Mouse (Mus musculus) CH12F3 (cell line): ENCODE measurements around the gene Cldn10.
"Not testable (repeated sequence)": the region's sequence is repeated elsewhere in the genome, so short reads cannot be mapped to it uniquely, and the experiment has no call there.

Source experiments
- in situ Hi-C: fragments of 300-500 bp; cut with MboI; formaldehyde crosslinking; loops from 2 replicates; pipeline ENCODE4 v1.14.3; 2020; ENCODE audit warnings: low sequenced_read_pairs

Gene Cldn10

DNA sequence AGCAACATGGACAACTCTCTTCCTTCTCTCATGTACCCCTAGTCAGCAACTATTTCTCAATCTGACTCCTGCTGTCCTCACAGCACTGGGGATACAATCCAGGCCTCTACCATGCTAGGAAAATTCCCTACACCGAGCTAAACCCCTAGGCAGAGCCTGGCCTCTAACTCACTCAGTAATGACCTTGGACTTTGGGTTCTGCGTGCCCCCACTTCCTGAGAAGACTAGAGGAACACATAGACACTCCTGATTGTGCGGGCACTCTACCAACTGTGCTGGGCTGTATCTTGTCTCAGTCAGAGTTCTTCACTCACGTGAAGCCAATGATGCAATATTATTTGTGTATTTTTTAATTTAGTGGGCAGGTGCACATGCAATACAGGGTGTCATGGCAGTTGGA, 10.2 kb upstream of the Cldn10 start:
- in situ Hi-C loops, result no loop called here

DNA sequence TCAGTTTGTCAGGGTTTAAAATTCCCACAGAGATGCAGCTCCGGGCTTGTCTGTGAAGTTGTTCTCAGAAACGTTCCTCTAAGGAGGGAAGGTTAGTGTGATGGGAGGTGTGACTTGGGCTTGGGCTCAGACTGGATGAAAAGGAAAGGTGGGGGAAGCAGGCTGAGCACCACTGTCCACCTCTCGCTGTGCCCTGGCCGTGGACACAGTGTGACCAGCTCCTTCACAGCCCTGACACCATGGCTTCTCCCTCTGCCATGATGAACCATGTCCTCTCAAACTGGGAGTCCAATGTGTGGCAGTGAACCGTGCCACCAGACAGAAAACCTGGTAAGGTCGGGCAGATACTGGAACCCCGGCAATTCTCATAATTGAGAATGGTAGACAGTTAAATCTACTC, 6.1 kb upstream of the Cldn10 start:
- in situ Hi-C loops, result no loop called here

DNA sequence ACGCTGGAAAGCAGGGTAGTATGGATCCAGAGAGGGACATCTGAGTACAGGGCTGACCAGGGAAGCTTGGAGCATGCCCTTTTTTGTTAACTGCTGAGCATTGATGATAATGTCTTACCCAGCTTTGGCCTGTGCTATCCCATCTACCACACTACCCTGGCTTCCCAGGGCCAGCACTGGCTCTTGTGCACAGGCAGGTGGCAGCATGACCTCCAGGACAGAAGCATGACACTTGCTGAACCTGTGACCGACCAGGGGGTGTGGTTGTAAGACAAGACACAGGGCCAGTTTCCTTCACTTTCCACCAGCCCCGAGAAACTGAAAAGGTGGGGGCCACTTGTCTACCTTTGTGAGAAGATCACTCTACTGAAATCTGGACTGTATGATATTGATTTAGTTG, 5.5 kb upstream of the Cldn10 start:
- in situ Hi-C loops, result no loop called here

DNA sequence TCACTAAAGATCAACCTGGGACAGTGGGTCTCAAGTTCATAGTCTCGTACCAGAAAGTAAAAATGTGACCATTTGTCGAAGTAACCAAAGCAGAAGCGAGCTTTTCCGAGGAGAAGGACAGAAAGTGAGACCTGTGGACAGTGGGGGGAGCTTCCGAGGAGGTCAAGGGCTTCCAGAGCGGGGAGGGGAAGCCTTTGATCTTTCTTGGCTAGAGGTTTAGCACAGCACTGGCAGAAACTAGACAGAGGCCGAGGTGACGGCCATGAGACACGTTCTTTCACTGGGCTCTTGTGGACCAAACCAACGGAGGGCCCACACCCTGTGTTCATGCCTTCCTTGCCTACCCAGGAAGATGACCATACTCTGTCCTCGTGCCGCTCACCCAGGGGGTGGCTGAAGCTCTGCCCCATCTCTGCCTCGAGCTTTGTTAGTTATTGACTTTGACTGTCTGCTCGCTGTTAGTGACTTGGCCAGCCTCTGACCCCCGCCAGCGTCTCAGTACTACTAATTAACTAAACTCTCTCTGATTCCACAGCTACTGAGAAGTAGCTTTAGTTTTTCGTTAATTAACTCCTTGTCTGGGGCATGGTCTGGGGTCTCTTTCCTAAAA, 4.3 kb upstream of the Cldn10 start:
- in situ Hi-C loops, result no loop called here

DNA sequence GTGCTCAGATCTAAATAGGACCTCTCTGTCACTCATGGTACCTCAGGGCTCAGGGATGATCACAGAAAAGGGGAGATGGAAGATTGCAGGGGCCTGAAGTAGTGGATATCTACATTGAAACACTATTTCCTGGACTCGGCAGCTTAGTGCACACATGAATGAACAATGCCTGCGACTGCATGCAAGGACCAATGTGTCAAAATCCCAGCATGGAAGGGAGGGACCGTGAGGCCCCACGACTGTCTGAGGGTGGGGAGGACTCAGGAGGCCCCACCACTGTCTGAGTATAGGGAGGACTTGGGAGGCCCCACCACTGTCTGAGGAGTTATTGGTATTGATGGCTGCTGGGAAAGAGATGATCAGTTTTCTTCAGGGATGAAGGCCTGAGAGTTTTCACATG, 2.5 kb downstream of the Cldn10 start:
- in situ Hi-C loops, result no loop called here

DNA sequence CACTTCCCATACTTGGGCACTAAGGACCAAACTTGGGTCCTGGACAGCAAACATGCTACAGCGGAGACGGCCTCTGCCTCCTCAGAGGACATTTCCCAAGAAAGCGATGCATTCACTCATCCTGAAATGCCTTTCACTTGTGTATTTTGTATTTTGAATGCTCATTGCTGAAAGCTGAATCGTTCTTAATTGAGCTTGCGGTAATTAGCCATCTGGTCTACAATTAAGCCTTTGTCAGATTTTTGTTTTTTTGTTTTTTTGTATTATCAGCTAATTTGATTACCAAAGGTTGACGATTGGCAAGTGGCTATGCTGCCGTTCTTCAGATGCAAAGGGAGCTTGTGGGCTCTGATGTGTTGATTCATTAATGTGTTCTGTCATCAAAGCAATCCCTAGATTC, 5.2 kb downstream of the Cldn10 start:
- in situ Hi-C loops, result no loop called here

DNA sequence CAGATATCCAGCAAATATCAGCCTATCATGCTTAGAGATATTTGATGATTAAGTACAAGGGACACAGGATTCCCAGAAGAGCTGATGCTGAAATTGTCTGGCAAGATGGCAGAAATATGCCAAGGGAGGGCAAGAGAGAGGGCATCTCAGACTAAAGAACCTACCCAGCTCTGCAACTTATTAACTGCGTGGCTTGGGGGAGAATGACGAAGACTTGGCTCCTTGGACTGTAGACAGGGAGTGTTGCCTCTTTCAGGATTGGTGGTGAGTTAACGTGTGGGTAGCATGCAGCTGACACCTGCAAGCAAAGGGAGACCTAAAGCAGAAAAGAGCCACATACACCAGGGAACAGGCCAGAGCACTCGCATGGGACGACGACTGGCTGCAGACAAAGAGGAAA, 5.7 kb downstream of the Cldn10 start:
- in situ Hi-C loops, result no loop called here

DNA sequence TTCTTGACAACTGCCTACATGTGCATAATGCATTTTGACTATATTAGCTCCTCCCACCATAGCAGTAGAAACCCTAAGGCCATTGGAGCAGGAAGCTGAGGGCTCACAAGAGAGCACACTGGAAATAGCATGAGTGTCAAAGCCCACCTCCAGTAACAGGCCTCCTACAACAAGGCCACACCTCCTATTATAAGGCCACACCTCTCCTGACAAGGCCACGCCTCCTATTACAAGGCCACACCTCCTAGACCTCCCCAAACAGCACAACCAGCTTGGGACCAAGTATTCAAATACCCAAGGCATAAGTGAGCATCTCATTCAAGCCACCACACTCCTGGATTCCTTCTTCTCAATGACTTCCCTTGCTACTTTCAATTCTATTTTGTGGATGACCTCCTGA, 6.5 kb downstream of the Cldn10 start:
- in situ Hi-C loops, result no loop called here

DNA sequence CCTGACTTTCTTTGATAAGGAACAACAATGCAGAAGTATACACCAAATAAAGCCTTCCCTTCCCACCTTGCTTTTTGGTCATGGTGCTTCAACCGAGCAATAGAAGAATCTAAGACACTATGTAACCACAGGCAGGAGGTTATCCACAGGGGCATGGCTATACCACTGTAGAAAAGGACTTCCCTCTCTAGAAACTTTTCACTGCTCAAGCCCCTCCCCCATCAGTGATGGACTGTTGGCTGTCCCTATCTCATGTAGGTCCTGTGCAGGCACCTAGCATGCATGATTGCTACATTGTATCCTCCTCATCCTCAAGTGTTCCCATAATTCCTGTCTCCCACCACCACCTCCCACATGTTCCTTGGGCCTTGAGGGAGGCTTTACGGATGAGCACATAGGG, 7.2 kb downstream of the Cldn10 start:
- in situ Hi-C loops, result no loop called here

DNA sequence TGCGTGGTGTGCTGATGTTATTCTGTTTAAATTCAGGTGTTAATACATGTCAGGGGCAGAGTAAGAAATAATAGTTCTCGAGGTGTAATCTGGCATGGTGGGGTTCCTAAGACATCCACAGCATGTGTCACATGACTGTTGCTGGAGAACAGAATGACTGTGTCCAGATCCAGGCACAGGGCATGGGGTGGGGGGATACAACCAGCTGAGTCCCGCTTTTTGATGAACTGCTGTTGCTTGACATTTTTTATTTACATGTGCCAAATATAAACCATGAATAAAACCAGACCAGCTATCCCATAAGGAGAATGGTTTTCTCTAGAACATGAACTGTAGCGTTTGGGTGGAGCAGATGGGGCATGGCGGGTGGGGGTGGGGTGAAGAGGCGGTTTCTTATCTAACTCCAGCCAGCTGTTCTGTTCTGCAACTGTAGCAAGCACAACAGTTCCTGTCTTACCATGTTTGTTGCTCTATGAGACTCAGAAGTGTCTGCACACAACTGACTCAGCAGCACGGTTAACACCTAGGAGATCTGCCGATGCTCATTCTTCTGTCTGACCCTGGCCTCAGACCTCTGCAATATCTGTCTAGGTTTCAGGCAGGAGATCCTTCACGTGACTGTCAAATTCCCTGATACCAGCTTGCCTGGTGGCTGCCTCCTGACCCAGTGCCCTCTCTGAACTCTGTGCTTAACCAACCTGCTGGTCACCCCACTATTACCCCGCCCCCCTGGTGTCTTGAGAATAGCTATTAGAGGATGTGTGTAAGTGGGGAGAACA, 8.4 kb downstream of the Cldn10 start:
- in situ Hi-C loops, result no loop called here

DNA sequence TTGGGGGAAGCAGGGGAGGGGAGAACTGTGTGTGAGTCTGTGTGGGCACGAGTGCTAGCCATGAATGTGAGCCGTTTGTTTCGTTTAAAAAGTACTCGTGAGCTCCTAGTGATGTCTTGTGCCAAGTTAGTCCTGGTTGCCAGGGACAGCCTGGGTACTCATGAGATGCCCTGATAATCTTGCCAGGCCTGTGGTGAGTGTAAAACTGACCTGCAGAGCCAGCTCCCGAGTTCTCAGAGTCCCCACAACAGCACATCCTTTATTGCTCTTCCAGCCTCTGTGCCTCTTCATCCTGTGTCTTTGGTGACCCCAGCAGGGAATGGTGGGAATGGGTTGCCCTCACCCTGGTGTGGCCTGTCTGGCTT, 9.0 kb downstream of the Cldn10 start:
- in situ Hi-C loops, result no loop called here

DNA sequence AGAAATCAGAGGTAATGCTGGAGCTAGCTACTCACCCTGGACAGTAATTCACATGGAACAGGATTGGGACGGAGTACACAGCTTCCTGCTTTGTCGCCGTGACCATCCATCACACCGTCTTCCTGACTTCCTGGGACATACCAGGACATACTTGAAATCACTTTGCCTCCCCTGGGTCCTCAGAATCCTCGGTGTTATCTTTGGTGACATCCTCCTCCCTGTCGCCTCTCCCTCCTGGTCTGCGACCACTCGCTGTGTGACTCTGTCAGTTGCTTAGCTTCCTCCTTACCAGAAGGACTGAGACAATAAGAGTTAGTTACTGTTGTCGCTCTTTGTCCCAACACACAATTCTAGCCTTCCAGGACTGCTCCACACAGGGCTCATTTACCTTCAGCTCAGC, 9.6 kb downstream of the Cldn10 start:
- in situ Hi-C loops, result no loop called here

DNA sequence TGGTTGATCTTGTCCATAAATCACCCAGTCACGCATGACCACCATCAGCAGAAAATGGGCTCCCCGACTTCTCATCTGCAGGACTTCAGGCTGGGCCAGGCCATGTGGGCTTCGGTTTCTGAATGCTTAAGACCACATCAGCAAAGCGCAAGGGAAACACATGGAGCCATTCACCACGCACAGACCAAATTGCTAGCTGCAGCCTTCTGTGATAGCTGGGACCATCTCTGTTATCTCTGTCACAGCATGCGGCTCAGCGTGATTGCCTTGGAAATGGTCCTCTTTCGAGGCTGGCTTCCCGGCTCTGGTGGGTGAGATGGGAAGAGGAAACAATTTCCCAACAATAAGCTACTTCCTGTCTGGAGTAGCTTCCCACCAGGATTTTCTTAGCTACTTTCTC, 12.2 kb downstream of the Cldn10 start:
- in situ Hi-C loops, result no loop called here

DNA sequence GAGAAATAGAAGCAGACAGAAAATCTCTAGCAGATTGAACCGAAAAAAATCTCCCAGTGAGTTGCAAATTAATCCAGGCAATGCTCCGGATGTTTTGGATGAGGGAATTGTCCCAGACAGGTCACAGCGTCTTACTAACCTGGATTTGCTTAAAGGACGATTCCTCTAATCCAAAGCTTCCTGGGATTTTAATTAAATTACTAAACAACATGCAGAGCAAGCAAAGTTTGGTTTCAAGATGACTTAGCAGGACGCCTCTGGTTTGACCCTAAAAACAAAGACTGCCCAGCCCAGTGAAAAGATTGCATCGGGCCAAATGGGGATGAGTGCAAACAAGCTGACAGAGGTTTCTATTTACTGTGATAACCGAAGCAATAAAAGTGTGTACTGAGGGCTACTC, 16.2 kb downstream of the Cldn10 start:
- in situ Hi-C loops, result no loop called here

DNA sequence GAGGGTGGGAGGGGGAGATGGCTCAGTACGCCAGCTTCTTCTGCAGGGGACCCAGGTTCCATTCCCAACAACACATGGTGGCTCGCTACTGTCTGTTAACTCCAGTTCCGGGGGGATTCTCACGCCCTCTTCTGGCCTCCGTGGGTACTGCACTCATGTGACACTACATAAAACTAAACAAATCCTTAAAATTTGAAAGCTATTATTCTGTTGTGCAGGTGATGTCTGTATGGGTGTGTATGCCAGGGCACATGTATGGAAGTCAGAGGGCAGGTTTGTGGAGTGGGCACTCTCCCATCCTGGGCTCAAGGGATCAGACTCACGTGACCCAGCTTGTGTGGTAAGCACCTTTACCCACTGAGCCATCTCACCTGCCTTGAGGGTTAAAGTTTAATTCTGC, 16.6 kb downstream of the Cldn10 start:
- in situ Hi-C loops, result no loop called here

DNA sequence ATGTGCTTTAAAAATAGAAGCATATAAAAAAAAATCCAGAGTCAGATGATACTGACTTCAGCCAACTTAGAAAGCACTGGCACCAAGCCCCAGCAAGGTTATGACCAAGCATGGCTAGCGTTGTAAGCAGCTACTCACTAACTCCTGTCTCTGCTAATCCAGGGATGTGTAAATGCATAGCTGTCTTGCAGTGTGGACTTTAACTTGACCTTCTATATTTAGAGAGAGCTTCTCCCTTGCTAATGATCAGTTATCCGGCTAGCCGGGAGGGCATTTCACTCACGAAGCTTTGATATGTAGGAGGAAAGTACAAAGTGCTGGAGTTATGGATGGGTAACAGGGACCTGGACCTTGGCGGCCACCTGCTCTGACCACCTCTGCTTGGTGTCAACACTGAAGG, 19.9 kb downstream of the Cldn10 start:
- in situ Hi-C loops, result no loop called here

DNA sequence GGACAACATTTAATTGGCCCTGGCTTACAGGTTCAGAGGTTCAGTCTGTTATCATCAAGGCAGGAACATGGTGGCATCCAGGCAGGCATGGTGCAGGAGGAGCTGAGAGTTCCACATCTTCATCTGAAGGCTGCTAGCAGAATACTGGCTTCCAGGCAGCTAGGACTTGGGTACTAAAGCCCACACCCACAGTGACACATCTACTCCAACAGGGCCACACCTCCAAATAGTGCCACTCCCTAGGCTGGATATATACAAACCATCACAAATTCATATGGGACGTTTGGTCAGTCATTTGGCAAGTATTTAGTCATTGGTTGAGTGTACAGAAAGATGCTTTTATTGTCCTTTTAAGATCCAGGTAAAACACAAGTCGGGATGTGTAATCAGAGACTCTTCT, 20.5 kb downstream of the Cldn10 start:
- in situ Hi-C loops, result not testable (repeated sequence)

DNA sequence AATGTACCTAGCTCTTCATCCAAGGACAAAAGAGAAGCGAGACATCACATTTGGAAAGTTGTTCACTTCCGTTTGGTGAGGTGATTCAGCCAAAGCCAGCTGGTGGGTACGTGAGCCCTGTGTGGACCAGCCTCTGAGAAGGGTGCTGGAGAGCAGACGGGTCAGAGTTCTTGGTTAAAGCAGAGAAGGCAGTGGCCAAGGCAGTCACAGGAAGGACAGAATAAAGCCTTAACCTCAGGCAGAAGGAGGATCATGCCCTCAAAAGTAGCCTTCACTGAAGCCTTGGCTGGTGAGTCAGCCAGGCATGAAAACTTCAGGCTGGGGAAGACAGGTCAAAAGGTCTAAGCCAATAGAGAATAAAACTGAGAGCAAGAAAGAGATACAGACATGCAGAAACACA, 22.0 kb downstream of the Cldn10 start:
- in situ Hi-C loops, result no loop called here

DNA sequence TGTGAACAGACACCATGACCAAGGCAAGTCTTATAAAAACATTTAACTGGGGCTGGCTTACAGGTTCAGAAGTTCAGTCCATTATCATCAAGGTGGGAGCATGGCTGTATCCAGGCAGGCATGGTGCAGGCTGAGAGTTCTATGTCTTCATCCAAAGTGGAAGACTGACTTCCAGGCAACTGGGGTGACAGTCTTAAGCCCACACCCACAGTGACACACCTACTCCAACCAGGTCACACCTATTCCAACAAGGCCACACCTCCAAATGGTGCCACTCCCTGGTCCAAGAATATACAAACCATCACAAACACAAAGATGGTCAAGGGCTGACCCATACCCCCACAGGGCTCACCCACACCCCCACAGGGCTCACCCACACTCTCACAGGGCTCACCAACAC, 23.5 kb downstream of the Cldn10 start:
- in situ Hi-C loops, result not testable (repeated sequence)

DNA sequence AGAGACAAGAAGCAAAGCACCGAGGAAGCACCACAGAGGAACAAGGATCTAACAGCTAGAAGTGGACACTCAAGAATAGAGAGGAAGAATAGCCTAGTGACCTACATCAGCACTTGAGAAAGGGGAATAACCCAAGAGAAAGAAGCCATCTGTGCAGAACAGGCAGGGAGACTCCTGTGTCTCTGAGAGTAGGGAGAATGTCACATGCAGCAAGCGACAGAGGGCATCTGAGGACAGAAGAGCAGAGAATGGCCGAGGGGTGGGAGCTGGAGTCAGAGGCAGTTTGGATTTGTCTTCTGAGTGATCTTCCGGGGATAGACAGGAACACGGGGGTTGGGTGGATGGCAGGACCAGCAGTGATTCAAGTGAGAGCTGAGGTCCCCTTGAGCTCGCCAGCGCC, 25.4 kb downstream of the Cldn10 start:
- in situ Hi-C loops, result no loop called here

DNA sequence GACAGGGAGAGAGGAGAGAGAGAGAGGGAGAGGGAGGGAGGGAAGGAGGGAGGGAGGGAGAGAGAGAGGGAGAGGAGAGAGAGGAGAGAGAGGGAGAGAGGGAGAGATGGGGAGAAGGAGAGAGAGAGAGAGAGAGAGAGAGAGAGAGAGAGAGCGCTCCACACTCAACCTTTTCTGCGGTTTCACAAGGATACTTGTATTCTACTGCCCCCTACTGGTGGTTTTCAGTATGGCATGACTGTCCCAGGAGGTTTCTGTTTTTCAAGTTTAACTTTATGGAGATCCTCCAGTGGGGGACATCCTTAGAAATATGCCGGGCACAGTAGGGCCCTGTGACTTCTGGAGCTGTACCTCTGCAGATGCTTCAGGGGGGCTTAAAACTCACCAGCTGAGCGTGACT, 28.8 kb downstream of the Cldn10 start:
- in situ Hi-C loops, result no loop called here

DNA sequence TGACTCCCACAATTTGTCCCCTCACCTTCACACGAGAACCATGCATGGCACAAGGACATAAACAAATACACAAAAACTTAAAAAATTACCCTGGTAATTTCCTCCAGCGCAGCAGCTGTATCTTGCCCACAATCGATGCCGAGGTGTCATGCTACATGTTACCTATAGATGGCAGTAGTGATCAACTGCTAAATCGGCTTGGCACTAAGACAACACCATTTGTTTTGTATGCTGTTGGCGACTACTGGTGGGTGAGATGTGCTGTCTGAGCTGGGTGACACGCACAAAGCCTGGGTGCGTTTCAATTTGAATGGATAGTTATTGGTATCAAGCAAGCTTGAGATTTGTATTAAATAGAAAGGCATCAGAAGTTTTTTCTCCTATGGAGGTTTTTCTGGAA, 32.4 kb downstream of the Cldn10 start:
- in situ Hi-C loops, result no loop called here

DNA sequence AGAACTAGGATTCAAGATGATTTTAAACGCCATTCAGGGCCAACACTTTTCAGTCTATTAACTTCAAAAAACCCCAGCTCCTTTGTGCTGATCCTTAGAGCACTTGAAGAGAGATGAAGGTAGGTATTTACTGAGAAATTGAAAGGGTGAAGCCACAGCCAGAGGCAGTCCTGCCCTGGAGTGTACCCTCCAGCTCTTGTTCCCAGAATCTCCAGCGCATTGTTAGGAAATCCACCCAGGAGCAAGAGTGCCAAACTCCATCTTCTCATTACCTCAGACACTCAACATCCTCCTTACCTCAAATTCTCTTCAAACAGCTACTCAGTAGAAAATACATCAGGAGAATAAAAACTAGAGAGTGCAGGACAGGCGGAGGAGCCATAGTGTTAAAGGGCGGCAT, 35.1 kb downstream of the Cldn10 start:
- in situ Hi-C loops, result no loop called here
